9 mouse cellular contexts compared by ENCODE assay signal in genomic region chr6:99971376-99971775, GRCm38 (mm10).
A peak's percentile ranks its signal among the peaks of the same experiment; 100 is the strongest.
DNase-seq lines count a peak whose midpoint lies in the region; ATAC-seq lines count a peak whose summit lies in the region.
"Had no signal": no experiment of that assay in that cellular context is flagged by ENCODE, and none has a peak within 500 bp of the region (broad histone marks: within the 10 kb centered on the region; RNA-seq: fewer than 3 reads in every experiment).

No protein-coding gene starts in this region.

- H3K9me3 ChIP-seq in hindbrain, embryonic 12.5 days (replicated peaks) = no peaks in the 10 kb centered on the region
- H3K9me3 ChIP-seq in midbrain, embryonic 15.5 days = no peaks in the 10 kb centered on the region
- H3K9me3 ChIP-seq: lung, embryonic 15.5 days had no signal

- no peak overlapping the region for H3K27ac ChIP-seq in hindbrain, embryonic 12.5 days
- H3K27ac ChIP-seq in midbrain, embryonic 15.5 days = peak overlapping the region; percentile 14; the same call in 1 of the 2 replicates
- H3K27ac ChIP-seq: lung, embryonic 15.5 days had no signal

- peaks cover 18% of the 10 kb centered on the region for H3K27me3 ChIP-seq in hindbrain, embryonic 12.5 days
- peaks cover 3% of the 10 kb centered on the region; the same call in 1 of the 2 replicates for H3K27me3 ChIP-seq in midbrain, embryonic 15.5 days (replicated peaks)

- peaks cover 14% of the 10 kb centered on the region for H3K4me1 ChIP-seq in hindbrain, embryonic 12.5 days
- H3K4me1 ChIP-seq in midbrain, embryonic 15.5 days = 0 out of 2 replicates have a peak, but pooled peaks cover 6% of the 10 kb centered on the region

- peak; percentile 54; the same call in 1 of the 2 replicates for ATAC-seq in frontal cortex, adult (ENCODE audit: low TSS enrichment)
- ATAC-seq in hindbrain, embryonic 12.5 days (ENCODE audit: low FRiP score) = peak; percentile 38; the same call in 1 of the 2 replicates
- ATAC-seq in midbrain, embryonic 15.5 days (replicated peaks) = peak; percentile 61; the same call in 1 of the 2 replicates
- no peak for ATAC-seq in granulocyte monocyte progenitor cell, adult 5-6 weeks (replicated peaks; ENCODE audit: poor library complexity, severe bottlenecking)

- H3K4me3 ChIP-seq in hindbrain, embryonic 12.5 days = no peak overlapping the region
- no peak overlapping the region for H3K4me3 ChIP-seq in midbrain, embryonic 15.5 days
- H3K4me3 ChIP-seq: lung, embryonic 15.5 days had no signal

- no peak overlapping the region for H3K4me2 ChIP-seq in hindbrain, embryonic 12.5 days (replicated peaks)
- no peak overlapping the region for H3K4me2 ChIP-seq in midbrain, embryonic 15.5 days
- H3K4me2 ChIP-seq: lung, embryonic 15.5 days had no signal

- no peak overlapping the region for H3K9ac ChIP-seq in hindbrain, embryonic 12.5 days
- H3K9ac ChIP-seq in midbrain, embryonic 15.5 days = no peak overlapping the region
- H3K9ac ChIP-seq: lung, embryonic 15.5 days had no signal

- H3K36me3 ChIP-seq in hindbrain, embryonic 12.5 days = no peaks in the 10 kb centered on the region
- no peaks in the 10 kb centered on the region for H3K36me3 ChIP-seq in midbrain, embryonic 15.5 days (replicated peaks)
- H3K36me3 ChIP-seq: lung, embryonic 15.5 days had no signal

- peak; percentile 20 for DNase-seq in 3134 (ENCODE audit: extremely low read depth, insufficient read length, low spot score)
- DNase-seq in Muller cell, postnatal 12 days (ENCODE audit: inconsistent ontology term) = peak; percentile 76
- no peak for DNase-seq in thymus, postnatal 4 days
- DNase-seq in kidney, postnatal 10 days = no peak

- 39% methylated on average over 9 of the region's 9 CpGs for WGBS in hindbrain, embryonic 12.5 days
- 43% methylated on average over 9 of the region's 9 CpGs for WGBS in midbrain, embryonic 15.5 days

Comparison
In these comparisons a context has a peak if more than half of its experiments do, and no peak if none do; other contexts are left out.
1. DNase-seq: peak in 3134 (single experiment) and Muller cell, postnatal 12 days (single experiment); none in thymus, postnatal 4 days (single experiment) and kidney, postnatal 10 days (single experiment).